Mouse (Mus musculus) liver, adult 2 months (tissue): ENCODE measurements around the gene Actr5.

Experiments used
- CTCF ChIP-seq: fragments of 200-500 bp; IDR thresholded peaks from 2 replicates; pipeline ENCODE4 v1.5.1; 2011; ENCODE audit warnings: low read depth, low read length, control low read depth
- POLR2A ChIP-seq: fragments of 200-500 bp; IDR thresholded peaks from 2 replicates; pipeline ENCODE4 v1.6.1; 2011; ENCODE audit warnings: low read length, control low read depth; ENCODE audit not compliant: insufficient read depth; ENCODE audit errors: extremely low read depth

DNA sequence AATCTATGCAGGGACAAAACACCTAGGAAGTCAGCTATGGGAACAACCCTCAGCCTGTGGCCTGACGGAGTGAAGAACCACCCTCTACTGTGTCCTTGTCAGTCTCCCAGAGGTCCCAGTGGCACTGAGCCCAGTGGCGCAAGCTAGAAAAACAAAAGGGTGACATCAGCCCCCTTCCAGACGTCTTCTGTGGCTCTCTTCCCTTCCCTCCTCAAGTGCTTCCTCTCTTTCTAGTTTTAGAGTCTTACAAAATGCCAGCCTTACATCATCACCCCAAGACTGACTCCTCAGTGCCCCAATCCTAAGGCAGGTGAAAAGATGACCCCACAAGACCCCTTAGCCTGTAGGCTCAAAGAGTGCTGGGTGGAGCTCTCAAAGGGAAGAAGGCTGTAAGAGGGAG lies 34.2 kb upstream of the Actr5 start:
- TF ChIP-seq CTCF (no peak), POLR2A (no peak)
